Mouse (Mus musculus) liver, embryonic 14.5 days (tissue): Measurements from ENCODE around the gene Pask.

ENCODE experiments used
- CTCF ChIP-seq: IDR thresholded peaks from 2 replicates; pipeline ENCODE4 v1.5.1; 2016; ENCODE audit warnings: antibody characterized with exemption, low read depth, control low read depth
- EP300 ChIP-seq: IDR thresholded peaks from 2 replicates; pipeline ENCODE4 v1.6.1; 2016; ENCODE audit warnings: antibody characterized with exemption, low read depth

- TF ChIP-seq CTCF (no peak), EP300 (no peak)
These were observed 45.6 kb upstream of the Pask start for GRCm38 (mm10) chr1:93388906-93389305.
